Mouse (Mus musculus) cortical plate, adult 2 months (tissue): Measurements from ENCODE around the gene Zfp523.

ENCODE experiments used
- CTCF ChIP-seq: fragments of 200-500 bp; IDR thresholded peaks from 2 replicates; pipeline ENCODE4 v1.5.1; 2011; ENCODE audit warnings: mild to moderate bottlenecking, control low read depth, low read length; ENCODE audit not compliant: insufficient read depth; ENCODE audit errors: extremely low read depth
- POLR2A ChIP-seq: fragments of 200-500 bp; IDR thresholded peaks from 2 replicates; pipeline ENCODE4 v1.6.1; 2011; ENCODE audit warnings: mild to moderate bottlenecking, low read length, control low read depth; ENCODE audit not compliant: insufficient read depth; ENCODE audit errors: extremely low read depth

- TF ChIP-seq POLR2A (no peak), CTCF (no peak)
Measured at GRCm38 (mm10) chr17:28224615-28225014, 47.7 kb downstream of the Zfp523 start.
